Mouse (Mus musculus) liver, postnatal 0 days (tissue): Measurements from ENCODE around the gene Cdc25a. TPM values are rescaled to one million over a fixed set of nuclear protein-coding genes. Genes with fewer than 3 reads are reported as not detected.

ENCODE experiments used
- ATAC-seq: fragments of 200-750 bp; cut with Nextera tagmentation; 2 replicates; pipeline ENCODE4 v1.8.0; 2017; ENCODE audit warnings: mild to moderate bottlenecking, moderate library complexity
- DNase-seq: peaks from one replicate; pipeline ENCODE4 v3.0.0-alpha.2; 2016
- H3K27ac ChIP-seq: fragments of 300-500 bp; sonication (generic); 2 replicates; pipeline ENCODE4 v1.5.1; 2014; ENCODE audit warnings: antibody characterized with exemption, moderate library complexity, mild to moderate bottlenecking, low read depth
- H3K27me3 ChIP-seq: fragments of 300-500 bp; sonication (generic); 2 replicates; pipeline ENCODE4 v1.6.1; 2014; ENCODE audit warnings: low read length, control low read depth, mixed read lengths; ENCODE audit not compliant: insufficient read depth
- H3K36me3 ChIP-seq: fragments of 300-500 bp; sonication (generic); replicated peaks from 2 replicates; pipeline ENCODE4 v1.6.1; 2014; ENCODE audit warnings: mild to moderate bottlenecking, control low read depth, low read length, moderate library complexity, mixed read lengths; ENCODE audit not compliant: insufficient read depth
- H3K4me1 ChIP-seq: fragments of 300-500 bp; sonication (generic); 2 replicates; pipeline ENCODE4 v1.6.1; 2014; ENCODE audit warnings: antibody characterized with exemption, mild to moderate bottlenecking, control low read depth; ENCODE audit not compliant: insufficient read depth
- H3K4me2 ChIP-seq: fragments of 300-500 bp; sonication (generic); 2 replicates; pipeline ENCODE4 v1.6.1; 2014; ENCODE audit warnings: low read depth, mild to moderate bottlenecking, low read length, moderate library complexity, mixed read lengths
- H3K4me3 ChIP-seq: fragments of 300-500 bp; sonication (generic); 2 replicates; pipeline ENCODE4 v1.5.1; 2014; ENCODE audit warnings: low read depth, low read length
- H3K9ac ChIP-seq: fragments of 300-500 bp; sonication (generic); replicated peaks from 2 replicates; pipeline ENCODE4 v1.6.1; 2014; ENCODE audit warnings: mild to moderate bottlenecking, moderate library complexity
- H3K9me3 ChIP-seq: fragments of 300-500 bp; sonication (generic); 2 replicates; pipeline ENCODE4 v1.6.1; 2016; ENCODE audit warnings: mild to moderate bottlenecking, control low read depth, low read length, mixed read lengths
- CTCF ChIP-seq: sonication (generic); IDR thresholded peaks from 2 replicates; pipeline ENCODE4 v1.5.1; 2016; ENCODE audit warnings: antibody characterized with exemption, low read depth
- EP300 ChIP-seq: IDR thresholded peaks from 2 replicates; pipeline ENCODE4 v1.6.1; 2016; ENCODE audit warnings: antibody characterized with exemption, low read depth, mild to moderate bottlenecking
- WGBS: fragments of 180-500 bp; shearing (Covaris S2); extraction: QIAGEN DNeasy Blood & Tissue Kit; methylation state at CpG from one replicate; pipeline ENCODE4 v1.1.7; 2014; ENCODE audit not compliant: insufficient replicate concordance; 5-methylcytosine and 5-hydroxymethylcytosine counted together
- microRNA-seq: library from miRNA; unstranded; fragments of <30 nt; microRNA quantifications from one replicate; pipeline ENCODE4, GENCODE M21; 2016
- polyA plus RNA-seq: library from polyadenylated mRNA; unstranded; fragments of >200 nt; fragmentation: Nextera tagmentation; extraction: Ambion mirVana; gene quantifications from 2 replicates; pipeline ENCODE4 v1.2.1, GENCODE M21; 2015

Cdc25a gene
- polyA plus RNA-seq, 1 experiment from 2014 or later = 7.5 TPM

DNA sequence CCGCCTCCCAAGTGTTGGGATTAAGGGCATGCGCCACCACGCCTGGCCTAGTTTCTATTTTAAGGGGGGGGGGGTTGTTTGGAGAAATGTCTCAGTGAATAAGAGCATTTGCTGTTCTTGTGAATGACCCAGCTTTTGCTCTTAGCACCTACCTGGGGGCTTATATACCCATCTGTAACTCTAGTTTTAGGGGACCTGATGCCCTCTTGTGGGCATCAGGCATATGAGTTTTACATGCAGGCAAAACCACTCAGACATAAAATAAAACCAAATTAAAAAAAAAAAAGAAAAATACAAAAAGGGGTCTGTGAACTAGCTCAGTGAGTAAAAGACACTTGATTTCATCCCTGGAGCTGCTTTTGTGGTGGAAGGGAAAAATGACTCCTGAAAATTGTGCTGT, 64.0 kb downstream of the Cdc25a start:
- no peaks in the 10 kb centered on the region for H3K9me3 ChIP-seq
- ATAC-seq (no peak), DNase-seq (no peak)
- H3K4me1 ChIP-seq = peaks cover 3% of the 10 kb centered on the region; the same call in 1 of the 2 replicates
- no peaks in the 10 kb centered on the region for H3K27me3 ChIP-seq
- H3K4me2 ChIP-seq = no peak overlapping the region
- no peak overlapping the region for H3K9ac ChIP-seq
- no peak overlapping the region for H3K27ac ChIP-seq
- no peak for TF ChIP-seq EP300
- peak; percentile 29 for TF ChIP-seq CTCF
- H3K4me3 ChIP-seq = no peak overlapping the region
- H3K36me3 ChIP-seq = no peaks in the 10 kb centered on the region
- WGBS = 84% methylated on average over 3 of the region's 3 CpGs

- Histone ChIP-seq H3K4me1 (no peaks in the 10 kb centered on the region), H3K9ac (no peak overlapping the region), H3K9me3 (no peaks in the 10 kb centered on the region), H3K4me3 (no peak overlapping the region), H3K4me2 (no peak overlapping the region), H3K36me3 (no peaks in the 10 kb centered on the region), H3K27me3 (no peaks in the 10 kb centered on the region), H3K27ac (no peak overlapping the region)
- ATAC-seq = no peak
- TF ChIP-seq CTCF = no peak
- TF ChIP-seq EP300 = no peak
- no peak for DNase-seq
- 65% methylated on average over 4 of the region's 4 CpGs for WGBS
These were observed 67.4 kb downstream of the Cdc25a start for GRCm38 (mm10) chr9:109942796-109943195.

Small RNAs within 50 kb of the gene (microRNA-seq; reads per million reads assigned to microRNA genes)
- 2.4 reads per million for gene Mir7089

Other genes with a start within 250 kb of the Cdc25a start
- not detected in 2 replicates for gene Fbxw24, start 249.5 kb upstream of the Cdc25a start, polyA plus RNA-seq
- gene Fbxw25, start 210.9 kb upstream of the Cdc25a start, polyA plus RNA-seq = not detected in 2 replicates
- gene Fbxw18, start 172.9 kb upstream of the Cdc25a start, polyA plus RNA-seq = not detected in 2 replicates
- gene Fbxw26, start 129.5 kb upstream of the Cdc25a start, polyA plus RNA-seq = not detected in 2 replicates
- not detected in 2 replicates for gene Fbxw27, start 84.9 kb upstream of the Cdc25a start, polyA plus RNA-seq
- not detected in 2 replicates for gene Spink8, start 63.3 kb upstream of the Cdc25a start, polyA plus RNA-seq
- 30.6 and 30.7 TPM in 2 replicates for gene Nme6, start 42.8 kb upstream of the Cdc25a start, polyA plus RNA-seq
- gene Camp, start 26.0 kb upstream of the Cdc25a start, polyA plus RNA-seq = 659 and 684 TPM in 2 replicates
- 6.3 and 7.7 TPM in 2 replicates for gene Map4, start 55.9 kb downstream of the Cdc25a start, polyA plus RNA-seq
- 13.5 and 18.5 TPM in 2 replicates for gene Smarcc1, start 242.1 kb downstream of the Cdc25a start, polyA plus RNA-seq
- 19.0 and 24.8 TPM in 2 replicates for gene Dhx30, start 242.3 kb downstream of the Cdc25a start, polyA plus RNA-seq